Mouse (Mus musculus) lung, postnatal 0 days (tissue): ENCODE measurements at regions not wholly inside any gene's neighbourhood (a gene's known extent, or its start where the extent isn't known, plus 50 kb on each side); places are given as distances from the start of the nearest gene placed in this dataset.

Experiments
- CTCF ChIP-seq: IDR thresholded peaks from 2 replicates; pipeline ENCODE4 v1.5.1; 2016; ENCODE audit warnings: antibody characterized with exemption, mild to moderate bottlenecking
- EP300 ChIP-seq: IDR thresholded peaks from 2 replicates; pipeline ENCODE4 v1.6.1; 2016; ENCODE audit warnings: antibody characterized with exemption, mild to moderate bottlenecking, control low read depth

DNA sequence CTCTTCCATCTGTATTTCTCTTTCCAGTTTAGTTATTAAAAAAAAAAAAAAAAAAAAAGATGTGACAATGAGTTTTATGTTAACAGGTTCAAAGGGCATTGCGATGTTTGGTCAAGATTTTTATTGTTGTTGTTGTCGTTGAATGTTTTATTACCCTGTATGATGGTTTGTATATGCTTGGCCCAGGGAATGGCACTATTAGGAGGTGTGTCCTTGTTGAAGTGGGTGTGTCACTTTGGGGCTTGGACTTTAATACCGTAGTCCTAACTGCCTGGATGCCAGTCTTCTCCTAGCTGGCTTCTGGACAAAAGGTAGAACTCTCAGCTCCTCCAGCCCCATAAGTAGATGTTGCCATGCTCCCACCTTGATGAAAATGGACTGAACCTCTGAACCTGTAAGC, 545.9 kb upstream of the Akr1e1 start:
- TF ChIP-seq CTCF (no peak), EP300 (no peak)
